Mouse (Mus musculus): ENCODE measurements around the gene Pi4kb.
"Not testable (repeated sequence)": the region's sequence is repeated elsewhere in the genome, so short reads cannot be mapped to it uniquely, and the experiment has no call there.

Gene Pi4kb

DNA sequence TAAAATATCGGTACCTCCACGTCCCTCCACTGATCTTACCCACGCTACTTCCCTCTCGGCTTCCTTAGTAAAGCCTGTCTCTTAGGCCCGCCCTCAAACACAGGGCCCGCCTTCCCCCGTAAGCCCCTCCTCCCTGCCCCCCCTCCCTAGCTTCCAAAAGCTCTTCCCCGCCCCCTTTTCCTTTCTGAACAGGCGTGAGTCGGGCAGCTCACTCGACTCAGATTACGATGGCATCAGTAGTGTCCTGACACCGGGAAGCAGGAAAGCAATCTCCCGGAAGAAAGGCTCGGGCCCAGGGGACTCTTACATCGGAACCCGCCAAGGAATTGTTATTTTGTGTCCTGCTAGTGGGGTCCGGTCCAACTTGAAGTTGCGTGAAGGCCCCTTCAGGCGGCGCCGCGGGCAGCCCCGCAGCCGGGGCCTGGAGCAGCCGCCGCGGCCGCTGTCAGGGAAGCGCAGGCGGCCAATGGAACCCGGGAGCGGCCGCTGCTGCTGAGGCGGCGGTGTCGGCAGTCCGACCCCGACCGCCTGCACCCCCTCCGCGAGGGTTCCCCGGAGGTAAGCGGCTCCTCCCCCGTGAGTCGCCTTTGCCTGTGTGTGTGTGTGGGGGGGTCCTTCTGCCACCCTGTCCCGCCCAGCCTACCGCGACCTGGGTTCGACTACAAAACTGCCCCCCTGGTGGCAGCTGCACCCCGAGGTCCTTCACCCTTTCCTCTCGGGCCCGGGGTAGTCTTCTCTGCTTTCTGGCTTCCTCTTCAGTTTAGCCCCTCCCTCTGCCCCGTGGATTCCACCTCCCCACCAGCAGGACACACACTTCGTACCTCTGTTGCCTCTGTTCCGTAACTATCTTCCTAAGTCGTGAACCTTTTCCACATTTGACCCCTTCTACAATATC is at the start of gene Pi4kb:
Gene Pi4kb (plus strand): TSS at position 204 of the 895 bp plus-strand sequence.
- DNase-seq, result peak; percentile 88

GRCm38 (mm10) chr3:94926301-94926736 is 48.2 kb upstream of the Pi4kb start:
- not testable (repeated sequence) for DNase-seq

DNA sequence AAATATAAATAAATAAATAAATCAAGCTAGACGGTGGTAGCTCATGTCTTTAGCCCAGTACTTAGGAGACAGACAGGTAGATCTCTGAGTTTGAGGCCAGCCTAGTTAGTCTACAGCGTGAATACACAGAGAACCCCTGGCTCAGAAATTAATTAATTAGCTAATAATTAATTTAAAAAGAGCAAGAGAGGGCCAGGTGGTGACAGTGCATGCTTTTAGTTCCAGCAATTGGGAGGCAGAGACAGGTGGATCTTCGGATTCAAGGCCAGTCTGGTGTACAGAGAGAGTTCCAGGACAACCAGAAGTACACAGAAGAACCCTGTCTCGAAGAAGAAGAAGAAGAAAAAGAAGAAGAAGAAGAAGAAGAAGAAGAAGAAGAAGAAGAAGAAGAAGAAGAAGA is 45.6 kb upstream of the Pi4kb start:
- DNase-seq, result not testable (repeated sequence)

DNA sequence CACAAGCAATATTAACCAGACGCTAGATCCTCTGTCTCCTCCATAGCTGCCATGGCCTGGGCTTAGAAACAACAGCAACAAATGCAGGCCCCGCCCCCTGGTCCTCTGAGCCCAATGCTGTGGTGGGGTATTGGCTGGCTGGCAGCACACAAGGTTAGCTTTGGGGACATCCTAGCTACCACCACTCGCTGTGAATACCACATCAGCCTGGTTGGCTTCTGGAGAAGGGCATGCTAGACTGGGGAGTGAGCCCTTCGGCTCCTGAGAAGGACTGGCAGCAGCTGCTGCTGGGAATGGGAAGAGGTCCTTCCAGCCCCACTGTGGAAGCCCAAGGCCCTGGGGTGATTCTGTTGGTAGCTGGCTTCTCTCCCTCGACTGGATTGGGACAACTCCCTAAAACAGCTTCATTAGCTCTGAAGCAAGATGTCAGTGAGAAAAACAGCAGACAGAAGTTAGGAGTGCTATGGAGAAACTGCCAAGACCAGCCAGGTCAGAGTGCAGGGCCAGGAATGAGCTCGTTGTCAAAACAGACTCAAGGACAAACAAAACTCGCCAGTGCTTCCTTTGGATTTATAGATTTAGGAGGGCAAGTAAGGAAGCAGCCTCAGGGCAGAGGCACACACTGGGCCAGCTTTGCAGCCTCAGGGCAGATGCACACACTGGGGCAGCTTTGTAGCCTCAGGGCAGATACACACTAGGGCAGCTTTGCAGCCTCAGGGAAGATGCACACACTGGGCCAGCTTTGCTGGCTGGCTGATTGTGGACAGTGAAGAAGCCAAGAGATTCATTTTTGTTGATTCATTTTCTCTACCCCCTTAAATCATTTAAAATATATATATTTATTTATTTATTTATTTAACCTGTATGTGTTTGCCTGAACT is 43.9 kb upstream of the Pi4kb start:
- DNase-seq, result not testable (repeated sequence)

DNA sequence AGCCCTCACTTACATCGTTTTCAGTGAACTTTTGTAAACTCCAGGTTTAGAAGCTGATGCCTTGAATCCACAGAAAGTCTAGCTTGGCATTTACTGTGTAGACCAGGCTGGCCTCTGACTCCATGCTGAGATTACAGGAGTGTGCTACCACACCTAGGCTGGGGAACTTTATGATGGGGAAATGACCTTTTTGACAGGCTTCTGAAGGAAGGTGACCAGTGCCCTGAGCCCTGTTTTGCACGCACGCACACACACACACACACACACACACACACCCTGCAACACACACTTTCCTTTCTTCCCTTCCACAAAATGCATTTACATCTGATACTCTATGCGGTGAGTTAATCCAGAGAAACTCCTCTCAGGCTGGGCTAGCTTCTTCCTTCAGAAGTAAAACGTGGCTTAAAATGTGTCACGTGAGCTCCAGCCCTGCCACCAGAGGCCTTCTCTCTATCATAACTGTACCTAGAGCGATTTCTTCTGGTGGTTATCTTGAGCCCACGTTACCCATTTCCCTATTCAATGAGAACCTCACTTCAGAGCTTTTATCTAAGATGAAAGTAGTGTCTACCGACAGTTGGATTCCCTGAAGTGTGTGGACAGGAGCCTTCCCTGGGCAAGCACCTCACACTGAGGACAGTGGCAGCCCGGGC is 43.0 kb upstream of the Pi4kb start:
- not testable (repeated sequence) for DNase-seq

DNA sequence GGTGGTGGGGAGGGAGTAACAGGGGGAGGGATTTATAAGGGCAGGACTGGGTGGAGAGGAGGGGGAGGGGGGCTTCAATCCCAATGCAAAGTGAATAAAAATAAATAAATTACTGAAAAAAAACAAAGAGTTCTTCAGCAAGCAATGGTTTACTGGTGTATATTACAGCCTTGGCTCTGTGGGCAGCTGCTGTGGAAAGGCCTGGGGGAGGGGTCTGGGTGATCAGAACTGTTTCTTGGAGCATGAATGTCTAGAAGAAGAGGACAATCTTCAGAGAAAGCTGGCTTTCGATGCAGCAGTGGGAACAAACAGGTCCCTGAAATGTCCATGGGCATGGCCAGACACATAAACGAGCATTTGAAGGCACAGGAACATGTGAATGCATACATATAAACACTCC is 42.3 kb upstream of the Pi4kb start:
- DNase-seq, result not testable (repeated sequence)

DNA sequence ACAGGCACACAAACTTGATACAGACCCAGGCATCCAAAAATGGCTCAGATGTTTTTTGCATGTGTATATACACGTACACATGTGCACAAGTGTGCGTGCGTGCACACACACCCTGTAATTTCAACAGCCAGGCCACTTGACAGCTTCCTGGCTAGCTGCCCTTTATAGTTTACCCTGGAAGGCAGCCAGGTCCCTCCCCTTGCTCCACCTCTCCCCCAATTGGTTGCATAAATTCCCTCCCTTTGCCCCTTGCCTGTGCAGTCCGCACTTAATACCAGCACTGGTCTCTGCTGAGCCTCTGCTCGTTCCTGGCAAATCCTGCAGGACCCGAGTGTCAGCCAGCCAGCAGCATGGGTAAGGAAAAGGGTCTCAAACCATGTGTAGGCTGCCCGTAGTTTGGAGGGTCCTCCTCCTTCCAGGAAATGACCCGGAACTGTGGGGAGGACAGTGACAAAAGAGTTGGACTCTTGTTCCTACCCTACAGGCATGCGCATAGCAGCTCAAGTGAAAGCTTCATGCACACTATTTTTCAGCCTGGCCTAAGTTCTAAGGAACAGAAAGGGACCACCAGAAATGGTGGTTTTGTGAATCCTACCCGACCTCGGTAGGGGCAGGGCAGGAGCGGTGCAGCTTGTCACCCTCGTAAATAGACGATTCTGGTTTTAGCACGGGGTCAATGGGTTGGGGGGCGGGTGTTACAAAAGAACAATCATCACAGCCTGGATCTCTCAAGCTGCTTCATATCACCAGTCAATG is 41.5 kb upstream of the Pi4kb start, which contains the start of gene Selenbp1:
Gene Selenbp1 (plus strand): TSS at position 248 of the 756 bp plus-strand sequence.
- DNase-seq, result no peak

- not testable (repeated sequence) for DNase-seq
These were observed 40.9 kb upstream of the Pi4kb start for GRCm38 (mm10) chr3:94933604-94934003.

- not testable (repeated sequence) for DNase-seq
These were observed 40.0 kb upstream of the Pi4kb start for GRCm38 (mm10) chr3:94934564-94934963.

GRCm38 (mm10) chr3:94935332-94935731 is 39.2 kb upstream of the Pi4kb start:
- DNase-seq, result not testable (repeated sequence)

DNA sequence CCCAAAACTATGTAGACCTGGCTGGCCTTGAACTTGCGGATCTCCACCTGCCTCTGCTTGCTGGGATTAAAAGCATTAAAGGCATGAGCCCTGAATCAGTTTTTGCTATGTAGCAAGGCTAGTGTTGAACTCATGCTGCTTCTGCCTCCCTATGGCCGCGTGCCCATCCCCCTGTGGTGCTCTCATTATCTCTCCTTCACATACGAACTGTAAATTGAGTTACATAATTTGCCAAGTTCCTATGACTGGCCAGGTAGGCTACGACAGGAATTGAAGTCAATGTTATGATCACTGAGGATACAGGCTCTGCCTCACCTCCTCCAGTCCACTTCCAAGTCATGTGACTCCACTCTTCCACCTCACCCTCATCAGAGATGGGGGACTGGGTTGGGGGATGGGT is 38.4 kb upstream of the Pi4kb start:
- DNase-seq, result not testable (repeated sequence)

DNA sequence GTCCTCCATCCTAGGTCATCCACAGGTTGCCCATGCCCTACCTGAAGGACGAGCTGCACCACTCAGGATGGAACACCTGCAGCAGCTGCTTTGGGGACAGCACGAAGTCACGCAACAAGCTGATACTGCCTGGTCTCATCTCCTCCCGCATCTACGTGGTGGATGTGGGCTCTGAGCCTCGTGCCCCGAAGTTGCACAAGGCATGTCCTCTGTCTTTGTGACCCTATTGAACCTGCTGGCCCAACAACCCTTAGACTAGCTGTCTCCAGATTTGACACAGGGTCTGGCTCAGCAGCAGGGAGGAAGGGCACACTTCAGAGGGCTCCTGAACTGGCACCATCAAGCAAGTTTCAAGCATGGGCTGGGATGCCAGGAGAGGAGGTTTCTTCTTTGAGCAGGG is 37.3 kb upstream of the Pi4kb start:
- DNase-seq, result not testable (repeated sequence)

GRCm38 (mm10) chr3:94940033-94940432 is 34.5 kb upstream of the Pi4kb start:
- not testable (repeated sequence) for DNase-seq

DNA sequence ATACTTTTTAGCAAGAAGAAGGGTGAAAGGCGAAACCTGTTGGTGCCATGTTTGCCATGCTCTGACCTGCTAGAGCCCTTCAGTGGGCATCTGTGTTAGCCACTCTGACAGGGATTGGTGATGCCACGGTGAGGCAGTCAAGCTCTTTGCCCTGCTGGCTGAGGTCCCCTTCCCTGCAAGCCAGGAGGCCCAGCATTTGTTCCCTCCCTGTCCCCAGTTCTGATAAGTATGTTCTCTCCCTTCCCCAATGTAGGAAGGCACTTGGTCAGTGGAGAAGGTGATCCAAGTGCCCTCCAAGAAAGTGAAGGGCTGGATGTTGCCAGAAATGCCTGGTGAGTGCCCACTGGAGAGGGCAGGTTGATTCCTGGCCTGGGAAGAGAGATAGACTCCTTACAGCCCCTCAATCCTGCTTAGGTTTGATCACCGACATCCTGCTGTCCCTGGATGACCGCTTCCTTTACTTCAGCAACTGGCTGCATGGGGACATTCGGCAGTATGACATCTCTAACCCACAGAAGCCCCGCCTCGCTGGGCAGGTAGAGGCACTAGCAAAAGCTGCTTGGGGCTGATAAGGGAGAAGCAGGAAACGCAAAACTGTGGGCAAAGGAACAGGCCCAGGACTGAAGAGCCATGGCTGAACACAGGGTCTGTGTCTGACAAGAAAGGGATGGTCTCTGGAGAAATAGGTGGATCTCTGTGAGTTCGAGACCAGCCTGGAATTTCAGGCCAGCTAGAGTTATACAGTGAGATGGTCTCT is 32.1 kb upstream of the Pi4kb start:
- not testable (repeated sequence) for DNase-seq

- not testable (repeated sequence) for DNase-seq
These were observed 30.8 kb upstream of the Pi4kb start for GRCm38 (mm10) chr3:94943706-94944105.

- no peak for DNase-seq
These were observed 26.4 kb upstream of the Pi4kb start for GRCm38 (mm10) chr3:94948066-94948614.

- DNase-seq, result no peak
These were observed 24.9 kb upstream of the Pi4kb start for GRCm38 (mm10) chr3:94949645-94950044.

GRCm38 (mm10) chr3:94952806-94953205 is 21.7 kb upstream of the Pi4kb start:
- peak; percentile 59 for DNase-seq

- DNase-seq, result no peak
These were observed 21.2 kb upstream of the Pi4kb start for GRCm38 (mm10) chr3:94953384-94953763.

DNA sequence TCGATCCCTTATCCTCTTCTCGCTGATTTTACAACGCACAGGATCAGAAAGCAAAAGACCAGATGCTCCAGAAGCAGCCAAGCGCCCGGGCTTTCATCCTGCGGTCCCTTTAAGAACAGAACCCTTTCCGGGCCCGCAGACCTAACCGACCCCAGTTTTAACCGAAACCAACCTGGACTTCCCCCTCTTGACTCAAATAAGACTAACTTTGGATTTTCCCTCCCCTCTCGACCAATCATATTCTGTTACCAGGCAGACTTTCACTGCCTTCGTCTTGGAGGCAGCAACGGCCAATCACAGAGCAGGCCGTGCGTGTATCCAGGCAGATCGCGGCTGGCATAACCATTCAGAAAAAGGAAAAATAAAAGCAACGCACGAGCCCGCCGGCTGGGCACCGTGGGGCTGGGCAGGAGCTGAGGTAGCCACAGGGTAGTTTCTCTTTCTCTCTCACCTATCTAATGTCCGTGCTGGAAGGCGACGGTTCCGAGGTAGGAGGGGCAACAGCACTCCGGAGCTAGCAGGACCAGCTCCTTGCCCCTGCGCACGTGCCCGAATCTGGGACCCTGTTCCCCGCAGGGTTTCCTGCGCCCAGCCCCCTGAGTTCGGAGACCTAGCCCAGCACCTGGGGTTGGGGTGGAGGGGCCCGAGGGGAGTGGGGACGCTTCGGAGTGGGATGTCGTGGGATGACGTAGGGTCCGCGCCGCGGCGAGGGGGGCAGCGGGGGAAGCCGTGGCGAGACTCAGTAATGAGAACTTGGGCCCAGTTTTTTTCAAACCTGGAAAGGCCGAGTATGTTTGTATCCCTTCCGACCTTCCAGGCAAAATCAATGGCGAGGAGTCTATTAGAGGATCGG is 20.5 kb upstream of the Pi4kb start, which contains the start of gene Rfx5:
Gene Rfx5 (plus strand): TSS at position 312 of the 853 bp plus-strand sequence.
- DNase-seq, result peak; percentile 90
